Mouse (Mus musculus): Measurements from ENCODE around the gene Adck1. TPM values are rescaled to one million over a fixed set of nuclear protein-coding genes. Genes with fewer than 3 reads are reported as not detected.

Gene Adck1
- total and polyA plus RNA-seq, 3 experiments, result 30.6 to 34.3 TPM; not detected in 1

- Histone ChIP-seq H3K9ac (ENCODE audit: control insufficient read depth, low read depth, low read length, poor library complexity, severe bottlenecking) (no peak overlapping the region), H3K4me1 (ENCODE audit: control insufficient read depth in 1 of 2, insufficient read depth in 2 of 2, low read length in 2 of 2) (peaks cover 9 to 27% of the 10 kb centered on the region in 2 experiments), H3K27ac (ENCODE audit: control insufficient read depth, low read depth, low read length) (no peak overlapping the region), H3K27me3 (ENCODE audit: control insufficient read depth in 1 of 2, insufficient read depth in 2 of 2, low read length in 2 of 2) (no peaks in the 10 kb centered on the region), H3K36me3 (ENCODE audit: control insufficient read depth in 1 of 2, insufficient read depth in 2 of 2, low read length in 2 of 2) (peaks cover 0 to 21% of the 10 kb centered on the region in 2 experiments; a peak in 3 of 4 replicates), H3K9me3 (replicated peaks; ENCODE audit: insufficient read depth, low read length) (no peaks in the 10 kb centered on the region), H3K79me2 (ENCODE audit: control insufficient read depth, insufficient read depth, low read length, poor library complexity) (peaks cover 2% of the 10 kb centered on the region; the same call in 1 of the 2 replicates), H3K4me3 (ENCODE audit: control insufficient read depth in 1 of 2, insufficient read depth in 1 of 2, low read depth in 2 of 2, low read length in 2 of 2) (no peak overlapping the region)
- no peak for DNase-seq (ENCODE audit: low read depth, low spot score)
- TF ChIP-seq MAFK (IDR thresholded peaks at IDR 0.05; ENCODE audit: borderline replicate concordance, low read depth, low read length), result no peak
- TF ChIP-seq TAL1 (IDR thresholded peaks at IDR 0.05; ENCODE audit: low read length), result no peak
- no peak for TF ChIP-seq NELFE (IDR thresholded peaks at IDR 0.05; ENCODE audit: low read depth, low read length)
- no peak for TF ChIP-seq MAX (IDR thresholded peaks at IDR 0.05; ENCODE audit: low read length)
- TF ChIP-seq USF1 (IDR thresholded peaks at IDR 0.05; ENCODE audit: low read depth, low read length), result no peak
- no peak for TF ChIP-seq UBTF (IDR thresholded peaks at IDR 0.05; ENCODE audit: borderline replicate concordance, insufficient read depth, low read depth, low read length)
- TF ChIP-seq MAZ (IDR thresholded peaks at IDR 0.05; ENCODE audit: low read depth, low read length), result no peak
- TF ChIP-seq E2F4 (IDR thresholded peaks at IDR 0.05; ENCODE audit: borderline replicate concordance, low read depth, low read length), result no peak
- TF ChIP-seq GATA1 (IDR thresholded peaks at IDR 0.05; ENCODE audit: low read depth, low read length), result no peak
- TF ChIP-seq POLR2AphosphoS5 (IDR thresholded peaks at IDR 0.05; ENCODE audit: borderline replicate concordance, low read depth, low read length), result no peak
- no peak for TF ChIP-seq MYB (IDR thresholded peaks at IDR 0.05; ENCODE audit: low read depth, low read length)
- TF ChIP-seq NRF1 (IDR thresholded peaks at IDR 0.05; ENCODE audit: insufficient read depth, low read depth, low read length, poor library complexity, severe bottlenecking), result no peak
- TF ChIP-seq RCOR1 (IDR thresholded peaks at IDR 0.05; ENCODE audit: low read depth, low read length), result no peak
- TF ChIP-seq POLR2A (IDR thresholded peaks at IDR 0.05; ENCODE audit: control insufficient read depth in 1 of 2, insufficient read depth in 1 of 2, low read depth in 1 of 2, low read length in 2 of 2, poor library complexity in 1 of 2), result no peak
These were observed 7.3 kb downstream of the Adck1 start for GRCm38 (mm10) chr12:88367673-88368072.

DNA sequence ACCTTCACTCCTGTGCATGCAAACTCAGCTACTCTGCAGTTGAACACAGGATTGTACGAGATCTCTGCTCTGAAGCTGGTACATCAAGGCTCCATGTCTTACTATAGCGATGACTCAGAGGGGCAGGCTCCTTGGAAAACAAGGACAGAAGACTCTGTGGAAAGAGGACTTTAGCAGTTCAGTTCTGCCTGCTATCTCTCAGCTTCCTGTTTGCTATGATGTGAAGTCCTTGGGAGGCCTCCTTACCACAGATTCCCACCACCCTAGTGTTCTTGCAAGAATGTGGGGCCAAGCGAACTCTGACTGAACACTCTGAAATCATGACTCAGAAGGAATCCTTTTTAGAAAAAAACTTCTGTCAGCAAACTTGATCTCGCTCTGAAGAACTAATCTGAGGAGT lies 8.3 kb downstream of the Adck1 start:
- Histone ChIP-seq H3K27ac (ENCODE audit: control insufficient read depth, low read depth, low read length) (0 out of 2 replicates have a peak overlapping the region, but pooled peaks have one; percentile 27), H3K79me2 (ENCODE audit: control insufficient read depth, insufficient read depth, low read length, poor library complexity) (peaks cover 2% of the 10 kb centered on the region; the same call in 1 of the 2 replicates), H3K9ac (ENCODE audit: control insufficient read depth, low read depth, low read length, poor library complexity, severe bottlenecking) (no peak overlapping the region), H3K9me3 (replicated peaks; ENCODE audit: insufficient read depth, low read length) (no peaks in the 10 kb centered on the region), H3K4me3 (ENCODE audit: control insufficient read depth in 1 of 2, insufficient read depth in 1 of 2, low read depth in 2 of 2, low read length in 2 of 2) (no peak overlapping the region), H3K27me3 (ENCODE audit: control insufficient read depth in 1 of 2, insufficient read depth in 2 of 2, low read length in 2 of 2) (no peaks in the 10 kb centered on the region), H3K36me3 (ENCODE audit: control insufficient read depth in 1 of 2, insufficient read depth in 2 of 2, low read length in 2 of 2) (peaks cover 0 to 21% of the 10 kb centered on the region in 2 experiments; a peak in 3 of 4 replicates), H3K4me1 (ENCODE audit: control insufficient read depth in 1 of 2, insufficient read depth in 2 of 2, low read length in 2 of 2) (peaks cover 9 to 27% of the 10 kb centered on the region in 2 experiments)
- TF ChIP-seq POLR2AphosphoS2 (IDR thresholded peaks at IDR 0.05; ENCODE audit: low read length) (no peak), POLR2AphosphoS5 (IDR thresholded peaks at IDR 0.05; ENCODE audit: borderline replicate concordance, low read depth, low read length) (no peak), CHD2 (IDR thresholded peaks at IDR 0.05; ENCODE audit: low read length) (no peak), NELFE (IDR thresholded peaks at IDR 0.05; ENCODE audit: low read depth, low read length) (no peak), SMC3 (IDR thresholded peaks at IDR 0.05; ENCODE audit: low read depth, low read length) (no peak), USF2 (IDR thresholded peaks at IDR 0.05; ENCODE audit: borderline replicate concordance in 1 of 2, insufficient read depth in 1 of 2, low read depth in 1 of 2, low read length in 2 of 2) (no peak), MYC (IDR thresholded peaks at IDR 0.05; ENCODE audit: low read depth, low read length) (peak; percentile 35; the same call in 1 of the 2 replicates), ZKSCAN1 (IDR thresholded peaks at IDR 0.05; ENCODE audit: low read depth, low read length) (no peak), MAX (IDR thresholded peaks at IDR 0.05; ENCODE audit: low read length) (0 out of 2 replicates have a peak, but pooled peaks have one; percentile 21), ZMIZ1 (IDR thresholded peaks at IDR 0.05; ENCODE audit: low read depth, low read length) (no peak), JUND (IDR thresholded peaks at IDR 0.05; ENCODE audit: low read depth, low read length) (peak; percentile 78; the same call in 1 of the 2 replicates), ETS1 (IDR thresholded peaks at IDR 0.05; ENCODE audit: low read depth, low read length) (no peak), CHD1 (IDR thresholded peaks at IDR 0.05; ENCODE audit: low read depth, low read length) (no peak), SIN3A (IDR thresholded peaks at IDR 0.05; ENCODE audit: low read length) (peak; percentile 47; the same call in 1 of the 2 replicates), ELF1 (IDR thresholded peaks at IDR 0.05; ENCODE audit: low read depth, low read length) (0 out of 2 replicates have a peak, but pooled peaks have one; percentile 16)
- DNase-seq (ENCODE audit: low read depth, low spot score), result peak; percentile 75
